Mouse (Mus musculus) brain, adult 2 months (tissue): ENCODE measurements around the gene Ppil6.
A peak's percentile ranks its signal among the peaks of the same experiment; 100 is the strongest.

ENCODE experiments used
- DNase-seq: peaks from one replicate; pipeline ENCODE4 v3.0.0; 2011; ENCODE audit warnings: low read depth, low spot score

Ppil6 gene

GRCm38 (mm10) chr10:41489708-41490517 lies at the start of gene Ppil6, which contains the start of gene Smpd2:
Gene Ppil6 (plus strand): TSS chr10:41490439.
Gene Smpd2 (minus strand): TSS chr10:41490369.
- peak; percentile 95 for DNase-seq

DNA sequence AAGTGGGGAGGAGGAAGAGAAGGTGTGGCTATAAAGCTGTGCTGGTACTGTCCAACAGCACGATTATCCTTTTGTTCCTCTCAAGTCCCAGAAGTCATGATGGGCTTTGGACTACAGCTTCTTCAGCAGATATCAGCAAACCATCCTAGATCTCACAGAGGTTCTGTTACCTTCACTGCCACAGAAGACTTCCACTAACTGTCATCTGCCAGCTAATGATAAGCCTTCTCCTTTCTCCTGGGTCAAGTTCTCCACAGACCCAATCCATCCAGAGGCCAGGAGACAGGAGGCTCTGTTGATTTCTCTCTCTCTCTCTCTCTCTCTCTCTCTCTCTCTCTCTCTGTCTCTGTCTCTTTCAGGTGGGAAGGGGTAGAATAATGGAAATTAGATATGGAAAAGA lies 42.0 kb upstream of the Ppil6 start:
- no peak for DNase-seq

DNA sequence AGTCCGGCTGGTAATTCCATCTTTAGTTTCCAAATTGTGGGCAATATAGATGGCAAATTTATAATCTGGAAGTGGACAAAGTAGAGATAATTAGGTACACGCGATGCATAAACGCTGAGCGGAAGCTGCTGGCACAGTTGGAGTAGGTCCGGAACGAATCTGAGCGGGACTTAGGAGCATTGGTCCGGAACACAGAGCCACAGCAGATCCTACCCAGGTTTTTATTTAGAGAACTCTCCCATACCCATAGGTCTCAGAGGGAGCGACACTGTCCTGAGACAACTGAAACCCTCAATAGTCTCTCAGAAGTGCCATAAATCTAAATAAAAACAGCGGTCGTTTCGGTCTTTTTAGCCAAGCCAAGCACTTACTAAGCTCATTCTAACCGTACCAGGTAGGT lies 40.6 kb upstream of the Ppil6 start:
- DNase-seq, result peak; percentile 82

DNA sequence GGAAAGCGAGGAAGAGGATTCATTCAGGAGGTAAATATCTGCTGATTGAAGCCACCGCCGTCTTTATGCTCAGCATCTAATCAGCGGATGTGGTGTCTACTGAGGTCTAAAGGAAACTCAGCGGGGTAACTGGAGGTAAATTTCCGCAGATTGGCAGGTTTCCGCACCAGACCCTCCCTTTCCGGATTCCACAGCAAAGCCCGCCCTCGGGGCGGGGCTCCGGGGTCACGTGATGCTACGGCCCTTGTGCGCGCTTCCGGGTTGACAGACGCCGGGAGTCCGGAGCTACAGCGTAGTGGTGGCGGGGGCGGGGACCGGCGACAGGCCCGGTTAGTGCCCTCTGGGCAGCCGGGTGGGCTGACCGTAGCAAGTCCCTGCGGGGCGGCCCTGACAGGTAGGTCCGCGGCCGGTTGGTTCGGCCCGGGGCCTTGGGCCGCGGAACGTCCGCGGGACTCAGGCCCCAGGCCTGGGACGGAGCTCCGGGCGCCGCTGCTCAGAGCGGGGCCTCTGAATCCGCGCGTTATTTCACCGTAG lies 40.0 kb upstream of the Ppil6 start, which contains the start of gene Zbtb24:
Gene Zbtb24 (plus strand): TSS at position 247 of the 534 bp plus-strand sequence.
- peak; percentile 98 for DNase-seq

DNA sequence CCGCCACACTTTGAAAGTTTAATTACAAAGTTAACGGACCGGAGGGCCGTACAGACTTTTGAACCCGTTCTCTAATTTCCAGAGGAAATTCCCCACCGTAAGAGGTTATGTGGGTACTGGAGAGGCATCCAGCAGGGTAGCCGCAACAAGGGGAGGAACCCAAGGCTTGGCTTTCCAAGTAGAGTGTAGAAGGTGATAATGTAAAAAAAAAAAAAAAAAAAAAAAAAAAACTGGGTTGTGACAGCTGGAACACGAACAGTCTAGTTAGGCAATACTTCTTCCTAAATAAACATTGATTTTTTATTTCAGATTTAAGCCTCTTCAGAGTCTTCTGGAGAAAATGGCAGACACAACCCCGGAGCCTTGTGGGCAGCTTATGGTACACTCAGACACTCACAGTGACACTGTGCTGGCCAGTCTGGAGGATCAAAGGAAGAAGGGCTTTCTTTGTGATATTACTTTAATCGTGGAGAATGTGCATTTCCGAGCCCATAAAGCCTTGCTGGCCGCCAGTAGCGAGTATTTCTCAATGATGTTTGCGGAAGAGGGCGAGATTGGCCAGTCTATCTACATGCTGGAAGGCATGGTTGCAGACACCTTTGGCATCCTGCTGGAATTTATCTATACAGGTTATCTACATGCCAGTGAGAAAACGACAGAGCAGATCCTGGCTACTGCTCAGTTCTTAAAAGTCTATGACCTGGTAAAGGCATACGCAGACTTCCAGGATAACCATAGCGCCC lies 39.3 kb upstream of the Ppil6 start:
- no peak for DNase-seq

DNA sequence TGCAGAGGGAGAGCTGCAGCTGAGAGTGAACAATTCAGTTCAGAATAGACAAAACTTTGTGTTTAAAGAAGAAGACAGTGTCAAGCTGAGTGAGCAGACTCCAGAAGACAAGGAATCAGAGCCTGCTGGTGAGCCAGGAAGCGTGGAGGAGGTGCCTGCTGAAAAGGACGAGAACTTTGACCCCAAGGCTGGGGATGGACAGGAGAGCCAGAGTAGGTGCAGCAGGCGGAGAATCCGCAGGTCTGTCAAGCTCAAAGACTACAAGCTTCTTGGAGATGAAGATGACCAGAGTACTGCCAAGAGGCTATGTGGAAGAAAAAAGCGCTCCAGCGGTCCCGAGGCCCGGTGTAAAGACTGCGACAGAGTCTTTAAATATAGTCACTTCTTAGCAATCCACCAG lies 38.6 kb upstream of the Ppil6 start:
- DNase-seq, result no peak

- no peak for DNase-seq
Observed at GRCm38 (mm10) chr10:41452791-41453190, 37.4 kb upstream of the Ppil6 start.

DNA sequence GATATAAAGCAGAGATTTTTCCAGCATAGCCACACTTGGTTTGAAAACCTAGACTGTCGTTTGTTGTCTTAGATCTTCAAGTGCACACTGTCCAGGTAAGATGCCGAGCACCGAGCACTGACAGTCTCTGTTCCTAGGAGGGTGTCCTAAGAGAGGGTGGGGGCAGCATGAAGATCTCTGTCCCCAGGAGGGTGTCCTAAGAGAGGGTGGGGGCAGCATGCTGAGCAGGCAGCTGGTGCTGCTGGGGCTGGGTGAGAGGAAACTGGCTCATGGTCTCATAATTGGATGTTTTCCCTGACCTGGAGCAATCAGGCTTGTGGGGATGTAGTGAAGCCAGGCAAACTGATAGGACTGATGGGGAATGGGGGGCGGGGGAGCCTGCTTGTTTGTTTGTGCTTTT lies 30.2 kb upstream of the Ppil6 start:
- no peak for DNase-seq

GRCm38 (mm10) chr10:41460501-41460900 lies 29.7 kb upstream of the Ppil6 start:
- DNase-seq, result no peak

DNA sequence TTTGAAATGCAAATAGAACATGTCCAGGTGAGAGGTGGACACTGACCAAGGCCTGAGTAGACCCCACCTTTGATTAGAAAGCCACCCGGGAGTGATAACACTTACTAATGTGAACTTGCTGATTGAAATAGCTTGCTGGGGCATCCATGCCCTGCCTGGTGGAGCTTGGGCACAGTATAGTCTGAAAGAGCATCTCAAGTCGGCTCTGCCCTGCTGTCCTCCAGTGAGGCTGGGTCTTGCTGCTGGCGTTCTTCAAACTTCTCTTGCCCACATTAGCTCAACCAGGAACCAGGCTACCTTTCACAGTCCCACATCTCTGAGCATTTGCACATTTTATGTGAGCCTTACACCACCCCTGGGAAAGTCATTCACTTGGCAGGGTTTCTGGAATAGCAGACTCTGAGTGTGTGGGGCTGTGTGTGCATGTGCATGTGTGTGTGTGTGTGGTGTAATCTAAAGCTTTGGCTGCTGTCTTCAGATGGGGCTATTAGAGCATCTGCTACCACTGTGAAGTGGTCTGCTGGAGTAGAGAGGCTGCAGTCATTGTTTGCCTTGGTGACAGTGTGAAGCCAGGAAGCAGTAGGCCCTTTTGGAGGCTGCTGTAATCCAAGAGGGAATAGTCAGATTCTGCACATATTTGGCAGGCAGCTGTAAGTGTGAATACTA lies 29.0 kb upstream of the Ppil6 start:
- DNase-seq, result peak; percentile 63

DNA sequence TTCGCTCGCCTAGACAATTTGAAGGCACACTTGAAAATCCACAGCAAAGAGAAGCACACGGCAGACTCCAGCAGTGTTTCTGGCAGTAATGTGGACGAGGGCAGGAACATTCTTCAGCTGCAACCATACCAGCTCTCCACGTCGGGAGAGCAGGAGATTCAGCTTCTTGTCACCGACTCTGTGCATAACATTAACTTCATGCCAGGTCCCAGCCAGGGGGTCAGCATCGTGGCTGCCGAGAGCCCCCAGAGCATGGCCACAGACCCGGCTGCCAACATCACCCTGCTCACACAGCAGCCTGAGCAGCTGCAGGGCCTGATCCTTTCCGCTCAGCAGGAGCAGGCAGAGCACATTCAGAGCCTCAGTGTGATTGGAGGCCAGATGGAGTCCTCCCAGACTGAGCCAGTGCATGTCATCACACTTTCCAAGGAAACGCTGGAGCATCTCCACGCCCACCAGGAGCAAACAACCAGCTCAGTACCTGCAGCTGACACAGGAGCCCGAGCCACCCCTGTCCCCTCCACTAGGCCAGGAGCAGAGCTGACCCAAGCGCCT lies 25.8 kb upstream of the Ppil6 start:
- peak; percentile 46 for DNase-seq

- no peak for DNase-seq
Observed at GRCm38 (mm10) chr10:41467325-41467724, 22.9 kb upstream of the Ppil6 start.

DNA sequence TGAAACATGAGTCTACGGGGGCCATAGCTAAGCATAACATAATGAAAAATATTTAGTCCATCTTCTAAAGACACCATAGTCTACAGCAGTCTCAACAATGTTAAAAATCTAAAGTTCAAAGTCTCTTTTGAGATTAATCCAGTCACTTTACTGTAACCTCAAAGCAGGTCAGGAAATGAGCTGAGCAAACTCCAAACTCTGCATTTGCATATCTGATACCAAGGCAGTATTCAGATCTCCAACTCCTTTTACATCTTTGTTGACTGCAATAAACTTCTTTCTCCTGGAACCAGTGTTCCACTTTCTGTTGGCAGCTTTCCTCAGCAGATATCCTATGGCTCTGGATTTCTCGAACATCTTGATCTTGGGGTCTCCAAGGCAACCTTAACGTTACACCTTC lies 19.5 kb upstream of the Ppil6 start:
- no peak for DNase-seq

- DNase-seq, result no peak
Observed at GRCm38 (mm10) chr10:41472534-41472933, 17.7 kb upstream of the Ppil6 start.

- DNase-seq, result no peak
Observed at GRCm38 (mm10) chr10:41472962-41473481, 17.2 kb upstream of the Ppil6 start.

DNA sequence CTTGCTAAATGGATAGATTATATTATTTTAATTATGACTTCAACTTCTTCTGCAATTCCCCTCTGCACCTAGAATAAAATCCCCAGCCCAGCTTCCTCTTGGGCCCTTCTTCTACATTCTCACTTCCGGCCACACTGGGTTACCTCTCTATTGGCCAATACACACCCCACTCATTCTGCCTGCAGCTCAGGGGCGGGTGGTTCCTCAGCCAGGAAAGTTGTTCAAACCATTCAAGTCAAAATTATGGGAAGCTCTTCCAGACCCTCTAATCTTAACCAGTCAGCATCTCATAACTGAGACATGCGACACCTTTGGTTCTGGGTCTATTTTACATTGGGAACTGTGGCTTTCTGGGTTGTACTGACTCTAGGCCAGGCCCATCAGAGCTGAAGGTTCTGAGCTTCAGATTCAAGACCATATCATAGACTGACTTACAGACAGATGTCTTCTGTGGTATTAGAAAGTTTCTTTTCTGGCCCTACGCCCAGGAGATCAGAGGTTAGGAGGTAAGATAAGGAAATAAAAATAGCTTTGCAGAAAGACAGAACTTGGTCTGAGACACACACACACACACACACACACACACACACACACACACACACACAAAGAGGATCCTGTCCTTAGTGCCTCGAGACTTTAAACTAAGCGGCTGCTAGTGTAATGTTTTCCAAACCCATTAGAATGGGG lies 16.3 kb upstream of the Ppil6 start:
- DNase-seq, result no peak

DNA sequence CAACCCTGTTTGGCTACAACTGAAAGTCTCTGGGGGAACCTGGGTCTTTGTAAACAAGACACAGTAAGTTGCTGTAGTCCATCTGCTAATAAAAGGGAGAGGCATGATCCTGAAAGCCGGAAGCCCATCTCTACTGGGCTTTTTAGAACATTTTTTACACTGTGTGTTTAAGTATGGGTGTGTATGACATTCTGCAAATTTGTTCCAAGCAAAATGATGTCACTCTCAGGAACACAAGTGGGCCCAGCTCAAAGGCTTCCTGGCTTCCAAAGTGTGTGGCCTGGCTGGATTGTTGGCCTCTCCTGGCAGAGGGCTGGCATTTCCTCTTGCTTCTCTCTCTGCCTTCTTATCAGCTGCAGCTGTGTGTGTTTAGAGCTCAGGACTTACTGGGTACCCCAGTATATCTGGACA lies 15.3 kb upstream of the Ppil6 start:
- no peak for DNase-seq

DNA sequence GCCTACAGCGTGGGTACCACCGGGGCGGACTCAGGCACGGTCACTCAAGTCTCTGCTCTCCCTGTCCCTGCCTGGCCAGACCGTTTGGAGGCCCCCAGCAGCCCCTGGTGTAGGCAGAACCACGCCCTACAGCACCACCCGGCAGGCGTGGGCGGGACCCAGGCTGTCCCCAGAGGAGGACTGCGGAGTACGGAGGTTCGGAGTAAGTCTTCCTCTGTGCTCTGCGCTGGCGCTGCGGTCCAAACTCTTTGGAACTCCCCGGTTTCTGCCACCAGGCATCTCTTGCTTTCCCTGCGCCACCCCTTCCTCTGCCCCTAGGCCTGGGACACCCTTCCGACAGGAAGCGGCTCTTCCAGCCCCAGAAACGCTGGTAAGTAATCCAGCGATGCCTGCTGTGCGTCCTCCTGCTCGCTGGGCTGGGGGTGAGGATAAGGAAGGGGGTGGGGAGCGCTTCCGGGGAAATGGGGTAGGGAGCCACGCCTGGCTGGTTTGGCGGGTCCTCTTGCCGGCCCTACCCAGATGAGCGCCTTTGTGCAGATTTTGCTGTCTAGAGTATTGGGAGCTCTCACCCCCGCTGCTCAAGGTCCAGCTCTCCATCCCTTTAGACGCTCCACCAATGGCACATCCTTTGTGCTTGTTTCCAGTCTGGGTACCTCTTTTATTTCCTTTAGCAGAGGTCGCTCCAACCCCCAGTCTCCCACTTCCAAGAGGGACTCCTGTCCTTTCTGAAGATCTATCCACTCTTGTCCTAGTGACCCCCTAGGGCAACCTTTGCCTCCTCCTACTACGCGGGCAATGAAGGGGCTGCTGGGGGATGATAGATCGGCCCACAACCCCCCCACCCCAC lies 13.8 kb upstream of the Ppil6 start, which contains the start of gene Mical1:
Gene Mical1 (plus strand): TSS at position 144 of the 847 bp plus-strand sequence.
- peak; percentile 46 for DNase-seq

DNA sequence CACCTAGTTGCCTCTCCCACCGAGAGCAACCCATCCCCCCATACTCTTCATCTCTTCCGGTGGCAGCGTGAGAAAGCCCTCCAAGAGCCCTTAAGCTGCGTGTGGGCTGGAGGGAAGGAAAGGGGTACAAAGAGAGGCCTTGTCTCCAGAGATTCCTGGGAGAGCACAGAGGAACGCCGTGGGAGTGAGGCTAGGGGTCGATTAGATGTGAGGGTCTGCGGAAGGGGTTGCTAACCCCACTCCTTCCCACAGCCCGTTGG lies 13.3 kb upstream of the Ppil6 start:
- no peak for DNase-seq
